Mouse (Mus musculus) Patski (cell line): ENCODE measurements around the gene Fancl. TPM values are rescaled to one million over a fixed set of nuclear protein-coding genes. Genes with fewer than 3 reads are reported as not detected.

Experiments
- ATAC-seq: fragments of 100-300 bp; one replicate; pipeline ENCODE4 v1.8.0; 2021
- CTCF ChIA-PET: fragments of 350-600 bp; sonication (Branson Sonifier 250); formaldehyde crosslinking; loops from one replicate; lab custom pipeline; 2022; ENCODE audit warnings: inconsistent platforms; lab: Charles Lee
- POLR2A ChIA-PET: fragments of 350-600 bp; sonication (Branson Sonifier 250); formaldehyde crosslinking; loops from one replicate; lab custom pipeline; 2022; ENCODE audit warnings: antibody characterized with exemption, inconsistent platforms; lab: Charles Lee
- DNase-seq: peaks from one replicate; pipeline ENCODE4 v3.0.0-alpha.2; 2011; ENCODE audit warnings: low read depth, low spot score
- H3K27me3 ChIP-seq: fragments of 371-371 bp; one replicate; pipeline ENCODE4 v1.5.1; 2021
- CTCF ChIP-seq: fragments of 100-300 bp; IDR thresholded peaks from one replicate; pipeline ENCODE4 v1.5.1; 2021
- in situ Hi-C: fragments of 300-500 bp; cut with MboI; formaldehyde crosslinking; loops from 3 replicates; pipeline ENCODE4 v1.11.1; 2018; ENCODE audit warnings: low pct_unique_long_range_greater_than_20kb, mixed read lengths
- polyA plus RNA-seq: library from polyadenylated mRNA; unstranded; gene quantifications from one replicate; pipeline ENCODE4 v1.2.3, GENCODE M21; 2021

The Fancl gene
- polyA plus RNA-seq, 1 experiment from 2014 or later, result 16.7 TPM

GRCm38 (mm10) chr11:26481691-26482242 is 95.8 kb downstream of the Fancl start:
- TF ChIP-seq CTCF, result no peak
- DNase-seq (no peak), ATAC-seq (no peak)
- ChIA-PET CTCF (no interaction called here), POLR2A (no interaction called here)
- in situ Hi-C loops, result no loop called here
- H3K27me3 ChIP-seq, result no peaks in the 10 kb centered on the region

GRCm38 (mm10) chr11:26489761-26490466 is 104.0 kb downstream of the Fancl start:
- POLR2A ChIA-PET, result no interaction called here
- CTCF ChIA-PET, result no interaction called here
- H3K27me3 ChIP-seq, result no peaks in the 10 kb centered on the region
- TF ChIP-seq CTCF, result peak; percentile 17
- no peak for DNase-seq
- in situ Hi-C loops, result no loop called here
- ATAC-seq, result no peak

- ATAC-seq (no peak), DNase-seq (no peak)
- TF ChIP-seq CTCF, result no peak
These were observed 110.0 kb downstream of the Fancl start for GRCm38 (mm10) chr11:26495951-26496350.

GRCm38 (mm10) chr11:26513683-26514082 is 127.7 kb downstream of the Fancl start:
- ATAC-seq, result no peak
- in situ Hi-C loops, result no loop called here
- no peak for DNase-seq
- TF ChIP-seq CTCF, result no peak
- CTCF ChIA-PET, result no interaction called here
- POLR2A ChIA-PET, result no interaction called here
- H3K27me3 ChIP-seq, result no peaks in the 10 kb centered on the region

More at GRCm38 (mm10) chr11:26495951-26496350, 110.0 kb downstream of the Fancl start:
- in situ Hi-C loops, result no loop called here
- CTCF ChIA-PET, result no interaction called here
- POLR2A ChIA-PET, result no interaction called here
- H3K27me3 ChIP-seq, result no peaks in the 10 kb centered on the region

GRCm38 (mm10) chr11:26516086-26516485 is 130.2 kb downstream of the Fancl start:
- ChIA-PET POLR2A (no interaction called here), CTCF (no interaction called here)

GRCm38 (mm10) chr11:26518991-26519390 is 133.1 kb downstream of the Fancl start:
- DNase-seq (no peak), ATAC-seq (peak; percentile 84)
- ChIA-PET CTCF (interaction anchor here (1.5 kb wide), 1 partner anchor 17 kb away, joined by 4 read pairs; no protein-coding TSS in a partner anchor), POLR2A (no interaction called here)
- TF ChIP-seq CTCF, result no peak
- H3K27me3 ChIP-seq, result no peaks in the 10 kb centered on the region
- in situ Hi-C loops, result no loop called here

More at GRCm38 (mm10) chr11:26516086-26516485, 130.2 kb downstream of the Fancl start:
- ATAC-seq (no peak), DNase-seq (no peak)
- H3K27me3 ChIP-seq, result no peaks in the 10 kb centered on the region
- in situ Hi-C loops, result no loop called here
- TF ChIP-seq CTCF, result no peak

Other genes starting within 250 kb of the Fancl start
- gene 5730522E02Rik, start 175.4 kb upstream of the Fancl start, polyA plus RNA-seq, result not detected
- gene Gm6899, start 207.1 kb downstream of the Fancl start, polyA plus RNA-seq, result not detected
- gene Vrk2, start 207.9 kb downstream of the Fancl start, polyA plus RNA-seq, result 15.5 TPM